Mouse (Mus musculus): Measurements from ENCODE around the gene Tec.

DNA sequence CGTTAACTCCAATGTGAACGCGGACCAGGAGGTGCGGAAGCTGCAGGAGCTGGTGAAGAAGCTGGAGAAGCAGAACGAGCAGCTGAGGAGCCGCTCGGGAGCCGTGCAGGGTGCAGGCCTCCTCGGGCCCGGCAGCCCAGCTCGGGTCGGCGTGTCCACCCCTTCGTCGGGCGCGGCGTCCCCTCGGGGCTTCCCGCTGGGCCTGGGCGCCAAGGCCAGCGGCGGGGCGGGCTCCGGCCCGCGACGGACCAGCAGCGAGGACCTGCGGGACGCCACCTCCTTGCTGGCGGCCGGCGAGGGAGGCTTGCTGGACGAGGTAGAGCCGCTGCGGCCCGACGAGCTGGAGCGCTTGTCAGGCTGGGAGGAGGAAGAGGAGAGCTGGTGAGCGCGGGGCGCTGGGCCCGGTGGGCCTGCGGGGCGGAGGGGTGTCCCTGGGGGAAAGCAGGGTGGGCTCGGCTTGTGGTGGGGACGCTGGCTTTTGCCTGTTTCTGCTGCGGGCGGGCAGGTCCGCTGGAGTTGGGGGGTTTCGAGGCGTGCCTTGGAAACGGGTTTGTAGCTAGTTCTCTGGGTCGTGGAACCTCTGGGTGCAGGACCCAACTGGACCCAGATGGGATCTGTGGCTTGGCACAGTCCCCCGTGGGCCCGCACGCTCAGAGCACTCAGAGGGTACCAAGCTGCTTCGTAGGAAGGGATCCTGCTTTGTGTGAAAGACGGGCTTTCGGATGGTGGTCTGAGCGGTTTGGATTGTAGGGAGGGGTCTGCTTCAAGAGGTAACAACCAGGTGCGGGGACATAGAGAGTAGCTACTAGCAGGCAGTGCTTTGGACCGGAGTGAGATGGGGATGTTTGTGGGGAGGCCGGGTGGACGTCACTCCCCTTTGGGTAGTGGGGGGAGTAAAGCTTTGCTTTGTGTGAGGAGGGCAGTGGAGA lies 46.6 kb upstream of the Tec start:
- TF ChIP-seq CTCF (IDR thresholded peaks at IDR 0.05; ENCODE audit: insufficient read depth, low read depth, low read length) (no peak), POLR2A (IDR thresholded peaks at IDR 0.05; ENCODE audit: insufficient read depth, low read depth, low read length) (no peak; the same call in 1 of the 2 replicates)

All from olfactory bulb, adult 2 months (tissue).